Mouse (Mus musculus): ENCODE data around the gene Uvrag. TPM values are rescaled to one million over a fixed set of nuclear protein-coding genes. Genes with fewer than 3 reads are reported as not detected.
A peak's percentile ranks its signal among the peaks of the same experiment; 100 is the strongest.

The Uvrag gene
- polyA plus RNA-seq, 1 experiment = 74.6 TPM

DNA sequence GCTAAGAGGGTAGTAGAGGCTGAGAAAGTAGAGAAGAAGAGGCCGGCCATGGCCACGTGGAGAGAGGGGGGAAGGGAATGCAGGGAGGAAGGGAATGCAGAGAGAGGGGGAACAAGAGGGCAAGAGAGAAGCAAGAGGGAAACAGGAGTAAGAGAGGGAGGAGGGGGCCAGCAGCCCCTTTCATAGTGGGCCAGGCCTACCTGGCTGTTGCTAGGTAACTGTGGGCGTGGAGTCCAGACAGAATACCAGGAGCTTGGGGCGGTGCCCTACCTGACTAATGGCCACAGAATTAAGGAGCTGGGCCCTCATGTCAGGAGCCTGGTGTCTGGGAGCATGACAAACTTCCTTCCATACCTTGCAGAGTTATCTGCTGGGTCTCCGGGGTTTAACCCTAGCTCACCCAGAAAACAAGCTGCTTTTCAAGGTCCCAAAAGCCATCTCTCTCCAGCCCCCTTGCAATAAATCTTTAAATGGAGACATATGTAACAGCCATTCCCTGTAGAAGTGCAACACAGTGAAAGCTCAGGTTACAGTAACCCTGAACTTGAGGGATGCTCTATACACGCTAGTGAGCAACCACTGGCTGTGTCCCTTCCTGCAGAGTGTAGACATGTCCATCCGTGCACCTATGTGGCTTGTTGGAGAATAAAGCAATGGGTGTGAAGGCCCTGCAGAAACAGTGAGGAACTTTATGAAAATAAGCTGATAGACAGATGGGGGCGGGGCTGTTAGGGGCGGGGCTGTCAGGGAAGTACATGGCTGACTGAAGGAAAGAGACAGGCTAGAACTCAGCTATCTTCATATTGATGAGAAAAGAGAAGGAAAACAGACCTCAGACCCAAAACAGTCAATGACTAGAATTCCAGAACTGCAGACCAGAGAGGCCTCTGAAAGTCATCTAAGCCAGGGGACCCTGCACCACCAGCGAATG, 12.7 kb downstream of the Uvrag start:
- Histone ChIP-seq H3K36me3 (ENCODE audit: control insufficient read depth, insufficient read depth, low read length) (no peaks in the 10 kb centered on the region), H3K4me3 (ENCODE audit: control insufficient read depth, insufficient read depth, low read length) (no peak overlapping the region), H3K4me1 (replicated peaks; ENCODE audit: control insufficient read depth, insufficient read depth, low read length) (peaks cover 28% of the 10 kb centered on the region), H3K27me3 (ENCODE audit: control insufficient read depth, insufficient read depth, low read length) (no peaks in the 10 kb centered on the region), H3K27ac (ENCODE audit: control insufficient read depth, insufficient read depth, low read length) (no peak overlapping the region)
- DNase-seq = no peak
- no peak for TF ChIP-seq CTCF (IDR thresholded peaks at IDR 0.05; ENCODE audit: borderline replicate concordance, control insufficient read depth, extremely low read depth, insufficient read depth, low read length, poor library complexity)
- TF ChIP-seq POLR2A (IDR thresholded peaks at IDR 0.05; ENCODE audit: control insufficient read depth, extremely low read depth, insufficient read depth, low read length, poor library complexity) = no peak
- 64% methylated on average over 10 of the region's 10 CpGs for WGBS

GRCm38 (mm10) chr7:99126057-99126456, 14.9 kb downstream of the Uvrag start:
- H3K4me1 ChIP-seq (replicated peaks; ENCODE audit: control insufficient read depth, insufficient read depth, low read length) = peaks cover 41% of the 10 kb centered on the region
- DNase-seq = no peak

GRCm38 (mm10) chr7:99122651-99123050, 18.3 kb downstream of the Uvrag start:
- no peak for TF ChIP-seq POLR2A (IDR thresholded peaks at IDR 0.05; ENCODE audit: control insufficient read depth, extremely low read depth, insufficient read depth, low read length, poor library complexity)
- no peak for TF ChIP-seq CTCF (IDR thresholded peaks at IDR 0.05; ENCODE audit: borderline replicate concordance, control insufficient read depth, extremely low read depth, insufficient read depth, low read length, poor library complexity)
- DNase-seq = no peak
- H3K27ac ChIP-seq (ENCODE audit: control insufficient read depth, insufficient read depth, low read length) = peak overlapping the region; percentile 62; the same call in 1 of the 2 replicates
- 52% methylated on average over 5 of the region's 5 CpGs for WGBS
- no peak overlapping the region for H3K4me3 ChIP-seq (ENCODE audit: control insufficient read depth, insufficient read depth, low read length)
- H3K36me3 ChIP-seq (ENCODE audit: control insufficient read depth, insufficient read depth, low read length) = no peaks in the 10 kb centered on the region
- H3K4me1 ChIP-seq (replicated peaks; ENCODE audit: control insufficient read depth, insufficient read depth, low read length) = peaks cover 46% of the 10 kb centered on the region
- no peaks in the 10 kb centered on the region for H3K27me3 ChIP-seq (ENCODE audit: control insufficient read depth, insufficient read depth, low read length)

More at GRCm38 (mm10) chr7:99126057-99126456, 14.9 kb downstream of the Uvrag start:
- 61% methylated on average over 8 of the region's 8 CpGs for whole genome bisulfite sequencing
- H3K27ac ChIP-seq (ENCODE audit: control insufficient read depth, insufficient read depth, low read length) = no peak overlapping the region
- no peak overlapping the region for H3K4me3 ChIP-seq (ENCODE audit: control insufficient read depth, insufficient read depth, low read length)
- no peaks in the 10 kb centered on the region for H3K27me3 ChIP-seq (ENCODE audit: control insufficient read depth, insufficient read depth, low read length)
- no peaks in the 10 kb centered on the region for H3K36me3 ChIP-seq (ENCODE audit: control insufficient read depth, insufficient read depth, low read length)
- no peak for TF ChIP-seq CTCF (IDR thresholded peaks at IDR 0.05; ENCODE audit: borderline replicate concordance, control insufficient read depth, extremely low read depth, insufficient read depth, low read length, poor library complexity)
- TF ChIP-seq POLR2A (IDR thresholded peaks at IDR 0.05; ENCODE audit: control insufficient read depth, extremely low read depth, insufficient read depth, low read length, poor library complexity) = no peak

- peak overlapping the region; percentile 86 for H3K27ac ChIP-seq (ENCODE audit: control insufficient read depth, insufficient read depth, low read length)
These were observed 19.9 kb downstream of the Uvrag start for GRCm38 (mm10) chr7:99120865-99121521.

GRCm38 (mm10) chr7:99120082-99120481, 20.9 kb downstream of the Uvrag start:
- H3K27me3 ChIP-seq (ENCODE audit: control insufficient read depth, insufficient read depth, low read length) = no peaks in the 10 kb centered on the region

More at GRCm38 (mm10) chr7:99120865-99121521, 19.9 kb downstream of the Uvrag start:
- H3K4me3 ChIP-seq (ENCODE audit: control insufficient read depth, insufficient read depth, low read length) = no peak overlapping the region
- TF ChIP-seq CTCF (IDR thresholded peaks at IDR 0.05; ENCODE audit: borderline replicate concordance, control insufficient read depth, extremely low read depth, insufficient read depth, low read length, poor library complexity) = no peak
- no peak for TF ChIP-seq POLR2A (IDR thresholded peaks at IDR 0.05; ENCODE audit: control insufficient read depth, extremely low read depth, insufficient read depth, low read length, poor library complexity)
- H3K4me1 ChIP-seq (replicated peaks; ENCODE audit: control insufficient read depth, insufficient read depth, low read length) = peaks cover 36% of the 10 kb centered on the region
- H3K27me3 ChIP-seq (ENCODE audit: control insufficient read depth, insufficient read depth, low read length) = no peaks in the 10 kb centered on the region
- 14% methylated on average over 5 of the region's 5 CpGs for WGBS
- H3K36me3 ChIP-seq (ENCODE audit: control insufficient read depth, insufficient read depth, low read length) = peaks cover 4% of the 10 kb centered on the region
- peak; percentile 46 for DNase-seq

DNA sequence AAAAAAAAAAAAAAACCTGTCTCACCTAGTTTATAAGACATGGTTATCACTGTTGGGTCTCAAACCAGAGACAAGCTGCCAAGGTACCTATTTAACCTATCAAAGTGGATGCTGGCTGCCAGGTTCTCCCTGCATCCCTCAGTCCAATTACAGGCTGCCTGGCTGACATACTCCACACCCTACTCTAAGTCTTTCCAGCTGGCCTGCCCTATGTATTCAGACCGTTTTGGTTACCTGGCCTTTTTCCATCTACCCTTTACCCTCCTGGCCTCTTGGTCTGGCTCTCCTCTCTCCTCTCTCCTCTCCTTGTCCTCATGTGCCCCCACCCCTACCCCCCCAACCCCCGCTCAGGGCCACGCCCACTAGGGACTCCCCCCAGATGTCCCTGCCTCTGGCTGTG, 24.2 kb downstream of the Uvrag start:
- H3K36me3 ChIP-seq (ENCODE audit: control insufficient read depth, insufficient read depth, low read length) = peaks cover 8% of the 10 kb centered on the region
- DNase-seq = no peak
- TF ChIP-seq CTCF (IDR thresholded peaks at IDR 0.05; ENCODE audit: borderline replicate concordance, control insufficient read depth, extremely low read depth, insufficient read depth, low read length, poor library complexity) (no peak), POLR2A (IDR thresholded peaks at IDR 0.05; ENCODE audit: control insufficient read depth, extremely low read depth, insufficient read depth, low read length, poor library complexity) (no peak)
- no peak overlapping the region for H3K4me3 ChIP-seq (ENCODE audit: control insufficient read depth, insufficient read depth, low read length)
- H3K27me3 ChIP-seq (ENCODE audit: control insufficient read depth, insufficient read depth, low read length) = no peaks in the 10 kb centered on the region
- no peak overlapping the region for H3K27ac ChIP-seq (ENCODE audit: control insufficient read depth, insufficient read depth, low read length)
- H3K4me1 ChIP-seq (replicated peaks; ENCODE audit: control insufficient read depth, insufficient read depth, low read length) = peaks cover 26% of the 10 kb centered on the region
- 100% methylated on average over 3 of the region's 3 CpGs for WGBS

More at GRCm38 (mm10) chr7:99120082-99120481, 20.9 kb downstream of the Uvrag start:
- peak; percentile 25 for DNase-seq
- no peak overlapping the region for H3K4me3 ChIP-seq (ENCODE audit: control insufficient read depth, insufficient read depth, low read length)
- peaks cover 8% of the 10 kb centered on the region for H3K36me3 ChIP-seq (ENCODE audit: control insufficient read depth, insufficient read depth, low read length)
- H3K4me1 ChIP-seq (replicated peaks; ENCODE audit: control insufficient read depth, insufficient read depth, low read length) = peaks cover 35% of the 10 kb centered on the region
- TF ChIP-seq CTCF (IDR thresholded peaks at IDR 0.05; ENCODE audit: borderline replicate concordance, control insufficient read depth, extremely low read depth, insufficient read depth, low read length, poor library complexity) (no peak), POLR2A (IDR thresholded peaks at IDR 0.05; ENCODE audit: control insufficient read depth, extremely low read depth, insufficient read depth, low read length, poor library complexity) (no peak)
- peak overlapping the region; percentile 19; the same call in 1 of the 2 replicates for H3K27ac ChIP-seq (ENCODE audit: control insufficient read depth, insufficient read depth, low read length)
- 5% methylated on average over 4 of the region's 4 CpGs for WGBS

Data from thymus, adult 2 months (tissue).